Mouse (Mus musculus) monocyte, adult 5-6 weeks (primary cell): ENCODE data around the gene Ssrp1. TPM values are rescaled to one million over a fixed set of nuclear protein-coding genes. Genes with fewer than 3 reads are reported as not detected.
A peak's percentile ranks its signal among the peaks of the same experiment; 100 is the strongest.

Experiments used
- ATAC-seq: fragments of 153-309, 156-312 bp; replicated peaks from 2 replicates; pipeline ENCODE4 v1.8.0; 2017; ENCODE audit warnings: mild to moderate bottlenecking; ENCODE audit not compliant: low TSS enrichment, insufficient number of reproducible peaks, severe bottlenecking, poor library complexity, low FRiP score
- total RNA-seq: library from RNA; stranded (forward); fragments of 200-1000, 200-491, 200-594 nt; gene quantifications from 3 replicates; pipeline ENCODE4 v1.2.3, GENCODE M21; 2017

Gene Ssrp1
- total RNA-seq, 1 experiment from 2014 or later: 119 TPM

- ATAC-seq: no peak
Measured at GRCm38 (mm10) chr2:85030989-85031388, 6.0 kb upstream of the Ssrp1 start.

GRCm38 (mm10) chr2:85033121-85033520 is 3.9 kb upstream of the Ssrp1 start:
- no peak for ATAC-seq

- no peak for ATAC-seq
Measured at GRCm38 (mm10) chr2:85034169-85034568, 2.9 kb upstream of the Ssrp1 start.

- ATAC-seq: no peak
Measured at GRCm38 (mm10) chr2:85036507-85037046, 457 bp upstream of the Ssrp1 start.

- no peak for ATAC-seq
Measured at GRCm38 (mm10) chr2:85038336-85038735, 1.3 kb downstream of the Ssrp1 start.

GRCm38 (mm10) chr2:85043623-85044022 is 6.6 kb downstream of the Ssrp1 start:
- ATAC-seq: no peak

GRCm38 (mm10) chr2:85046222-85046621 is 9.2 kb downstream of the Ssrp1 start:
- ATAC-seq: no peak

GRCm38 (mm10) chr2:85047081-85047480 is 10.0 kb downstream of the Ssrp1 start:
- no peak for ATAC-seq

GRCm38 (mm10) chr2:85047596-85048167 is 10.6 kb downstream of the Ssrp1 start, which contains the start of gene Tnks1bp1:
TSS of gene Tnks1bp1 (plus strand) at chr2:85048022.
- ATAC-seq: peak; percentile 87

- ATAC-seq: peak; percentile 18; the same call in 1 of the 2 replicates
Measured at GRCm38 (mm10) chr2:85048168-85048751, 11.2 kb downstream of the Ssrp1 start.

- no peak for ATAC-seq
Measured at GRCm38 (mm10) chr2:85049277-85049676, 12.2 kb downstream of the Ssrp1 start.

GRCm38 (mm10) chr2:85050001-85050634 is 13.1 kb downstream of the Ssrp1 start:
- no peak for ATAC-seq

- ATAC-seq: no peak
Measured at GRCm38 (mm10) chr2:85050746-85051145, 13.7 kb downstream of the Ssrp1 start.

GRCm38 (mm10) chr2:85053192-85053816 is 16.3 kb downstream of the Ssrp1 start:
- no peak for ATAC-seq

- ATAC-seq: no peak
Measured at GRCm38 (mm10) chr2:85056711-85057110, 19.7 kb downstream of the Ssrp1 start.

- no peak for ATAC-seq
Measured at GRCm38 (mm10) chr2:85059677-85060076, 22.6 kb downstream of the Ssrp1 start.

GRCm38 (mm10) chr2:85060591-85061060 is 23.6 kb downstream of the Ssrp1 start:
- no peak for ATAC-seq

- ATAC-seq: no peak
Measured at GRCm38 (mm10) chr2:85061107-85061541, 24.1 kb downstream of the Ssrp1 start.

GRCm38 (mm10) chr2:85065141-85065875 is 28.3 kb downstream of the Ssrp1 start:
- ATAC-seq: no peak
